Mouse (Mus musculus) CH12.LX (cell line): ENCODE data around the gene Mrpl42. TPM values are rescaled to one million over a fixed set of nuclear protein-coding genes. Genes with fewer than 3 reads are reported as not detected.

Experiments
- DNase-seq: peaks from one replicate; pipeline ENCODE4 v3.0.0-alpha.2; 2013; ENCODE audit errors: extremely low read depth
- H3K27ac ChIP-seq: 2 replicates; pipeline ENCODE4 v1.5.1; 2012; ENCODE audit warnings: low read depth, mild to moderate bottlenecking, control low read depth, moderate library complexity; ENCODE audit not compliant: insufficient read depth
- H3K27me3 ChIP-seq: replicated peaks from 2 replicates; pipeline ENCODE3; 2012; ENCODE audit warnings: inconsistent platforms
- H3K36me3 ChIP-seq, 2 experiments: replicated peaks in 1 of 2; 2 replicates each; pipeline versions ENCODE3 to v1.6.1; 2012; ENCODE audit warnings: inconsistent platforms in 1 of 2, low read length in 1 of 2, mild to moderate bottlenecking in 1 of 2, mixed read lengths in 1 of 2, moderate library complexity in 1 of 2; ENCODE audit not compliant: control insufficient read depth in 1 of 2, insufficient read depth in 1 of 2
- H3K4me1 ChIP-seq, 2 experiments: 2 replicates each; pipeline ENCODE4 v1.6.1; 2012; ENCODE audit warnings: inconsistent platforms in 1 of 2, moderate library complexity in 1 of 2; ENCODE audit not compliant: insufficient read depth in 2 of 2, control insufficient read depth in 1 of 2
- H3K4me2 ChIP-seq: 2 replicates; pipeline ENCODE4 v1.6.1; 2012; ENCODE audit warnings: low read depth, mild to moderate bottlenecking, control low read depth; ENCODE audit not compliant: poor library complexity, insufficient read depth, severe bottlenecking
- H3K4me3 ChIP-seq, 3 experiments: fragments of 150-350 bp in 1 of 3; sonication (generic) in 1 of 3; replicated peaks in 1 of 3; 2 replicates each; pipeline versions ENCODE3 to v1.5.1; 2011 to 2012; ENCODE audit warnings: low read depth in 2 of 3, low read length in 2 of 3, mild to moderate bottlenecking in 2 of 3, moderate library complexity in 2 of 3, control low read depth in 1 of 3, improper control_type of control experiment in 1 of 3, inconsistent platforms in 1 of 3, mixed read lengths in 1 of 3; ENCODE audit not compliant: poor library complexity in 1 of 3
- H3K79me2 ChIP-seq: replicated peaks from 2 replicates; pipeline ENCODE4 v1.6.1; 2012; ENCODE audit warnings: mild to moderate bottlenecking, moderate library complexity; ENCODE audit not compliant: control insufficient read depth, poor library complexity, insufficient read depth, severe bottlenecking; ENCODE audit errors: extremely low read depth
- H3K9ac ChIP-seq: 2 replicates; pipeline ENCODE4 v1.6.1; 2012; ENCODE audit warnings: low read depth, mild to moderate bottlenecking, control low read depth, moderate library complexity; ENCODE audit not compliant: insufficient read depth
- H3K9me3 ChIP-seq: replicated peaks from 2 replicates; pipeline ENCODE3; 2012; ENCODE audit warnings: low read length, inconsistent platforms, mixed read lengths
- BHLHE40 ChIP-seq: IDR thresholded peaks from 2 replicates; pipeline ENCODE4 v1.6.1; 2011; ENCODE audit warnings: mild to moderate bottlenecking, low read depth, low read length, improper control_type of control experiment
- CHD1 ChIP-seq: IDR thresholded peaks from 2 replicates; pipeline ENCODE4 v1.6.1; 2012; ENCODE audit warnings: low read depth, low read length, improper control_type of control experiment, inconsistent platforms
- CTCF ChIP-seq, 2 experiments: IDR thresholded peaks in 1 of 2; conservative IDR thresholded peaks in 1 of 2; 2 replicates each; pipeline ENCODE4 v1.5.1; 2011 to 2012; ENCODE audit warnings: low read depth in 2 of 2, low read length in 2 of 2, improper control_type of control experiment in 1 of 2, inconsistent platforms in 1 of 2, mild to moderate bottlenecking in 1 of 2, moderate library complexity in 1 of 2
- ELF1 ChIP-seq: IDR thresholded peaks from 2 replicates; pipeline ENCODE4 v1.6.1; 2014; ENCODE audit warnings: low read depth, mild to moderate bottlenecking, inconsistent platforms, low read length, improper control_type of control experiment
- EP300 ChIP-seq: IDR thresholded peaks from 2 replicates; pipeline ENCODE4 v1.6.1; 2011; ENCODE audit warnings: low read length, improper control_type of control experiment
- ETS1 ChIP-seq: conservative IDR thresholded peaks from 2 replicates; pipeline ENCODE4 v1.6.1; 2012; ENCODE audit warnings: low read depth, mild to moderate bottlenecking, inconsistent platforms, low read length, improper control_type of control experiment, moderate library complexity
- HCFC1 ChIP-seq: IDR thresholded peaks from 2 replicates; pipeline ENCODE4 v1.6.1; 2012; ENCODE audit warnings: low read depth, mild to moderate bottlenecking, inconsistent platforms, low read length, improper control_type of control experiment
- MAFK ChIP-seq: IDR thresholded peaks from 2 replicates; pipeline ENCODE4 v1.6.1; 2011; ENCODE audit warnings: low read length, improper control_type of control experiment; ENCODE audit not compliant: insufficient replicate concordance
- MAX ChIP-seq: IDR thresholded peaks from 2 replicates; pipeline ENCODE4 v1.6.1; 2011; ENCODE audit warnings: low read length, improper control_type of control experiment
- MEF2A ChIP-seq: IDR thresholded peaks from 2 replicates; pipeline ENCODE4 v1.6.1; 2014; ENCODE audit warnings: low read depth, mild to moderate bottlenecking, inconsistent platforms, low read length, improper control_type of control experiment, borderline replicate concordance
- MYC ChIP-seq: IDR thresholded peaks from 2 replicates; pipeline ENCODE4 v1.6.1; 2011; ENCODE audit warnings: low read depth, mild to moderate bottlenecking, improper control_type of control experiment, low read length
- PAX5 ChIP-seq: IDR thresholded peaks from 2 replicates; pipeline ENCODE4 v1.6.1; 2012; ENCODE audit warnings: low read length, inconsistent platforms, mixed read lengths
- POLR2A ChIP-seq: IDR thresholded peaks from 2 replicates; pipeline ENCODE4 v1.6.1; 2011; ENCODE audit warnings: low read depth, mild to moderate bottlenecking, improper control_type of control experiment, low read length
- POLR2AphosphoS2 ChIP-seq: IDR thresholded peaks from 2 replicates; pipeline ENCODE4 v1.6.1; 2011; ENCODE audit warnings: low read depth, low read length, improper control_type of control experiment
- RCOR1 ChIP-seq: conservative IDR thresholded peaks from 2 replicates; pipeline ENCODE4 v1.6.1; 2012; ENCODE audit warnings: low read depth, mild to moderate bottlenecking, inconsistent platforms, low read length, improper control_type of control experiment
- SIN3A ChIP-seq: IDR thresholded peaks from 2 replicates; pipeline ENCODE4 v1.6.1; 2012; ENCODE audit warnings: low read length, improper control_type of control experiment, inconsistent platforms
- SMC3 ChIP-seq: IDR thresholded peaks from 2 replicates; pipeline ENCODE4 v1.6.1; 2011; ENCODE audit warnings: low read depth, low read length, improper control_type of control experiment
- UBTF ChIP-seq: IDR thresholded peaks from 2 replicates; pipeline ENCODE4 v1.6.1; 2012; ENCODE audit warnings: low read depth, mild to moderate bottlenecking, inconsistent platforms, low read length, improper control_type of control experiment, moderate library complexity
- USF1 ChIP-seq: IDR thresholded peaks from 2 replicates; pipeline ENCODE4 v1.6.1; 2014; ENCODE audit warnings: low read depth, mild to moderate bottlenecking, inconsistent platforms, low read length, improper control_type of control experiment
- ZC3H11A ChIP-seq: IDR thresholded peaks from 2 replicates; pipeline ENCODE4 v1.6.1; 2012; ENCODE audit warnings: low read depth, mild to moderate bottlenecking, inconsistent platforms, low read length, improper control_type of control experiment
- ZKSCAN1 ChIP-seq: IDR thresholded peaks from 2 replicates; pipeline ENCODE4 v1.6.1; 2012; ENCODE audit warnings: low read depth, inconsistent platforms, low read length, improper control_type of control experiment, borderline replicate concordance
- dilution Hi-C: fragments of 300-500 bp; cut with MboI; formaldehyde crosslinking; loops from 2 replicates; pipeline ENCODE4 v1.14.3; 2020; ENCODE audit warnings: low sequenced_read_pairs; ENCODE audit not compliant: extremely low pct_unique_long_range_greater_than_20kb, extremely low pct_ligation_motif_present
- in situ Hi-C: fragments of 300-500 bp; cut with MboI; formaldehyde crosslinking; loops from 3 replicates; pipeline ENCODE4 v1.14.3; 2019; ENCODE audit warnings: low sequenced_read_pairs, low pct_ligation_motif_present, low pct_unique_long_range_greater_than_20kb, mixed read lengths
- polyA plus RNA-seq: library from polyadenylated mRNA; unstranded; fragments of >175 nt; gene quantifications from 2 replicates; pipeline ENCODE4 v1.2.1, GENCODE M21; 2012; ENCODE audit warnings: low read depth; ENCODE audit not compliant: insufficient read length
- total RNA-seq, 2 experiments: library from RNA; depleted of rRNA; stranded (reverse); fragments of 300-350 nt in 1 of 2; fragments of >200 nt in 1 of 2; gene quantifications; 2 replicates each; pipeline ENCODE4 v1.2.3; 2012 to 2014

Mrpl42 gene
- total and polyA plus RNA-seq, 3 experiments: 161 to 389 (median 223) TPM

DNA sequence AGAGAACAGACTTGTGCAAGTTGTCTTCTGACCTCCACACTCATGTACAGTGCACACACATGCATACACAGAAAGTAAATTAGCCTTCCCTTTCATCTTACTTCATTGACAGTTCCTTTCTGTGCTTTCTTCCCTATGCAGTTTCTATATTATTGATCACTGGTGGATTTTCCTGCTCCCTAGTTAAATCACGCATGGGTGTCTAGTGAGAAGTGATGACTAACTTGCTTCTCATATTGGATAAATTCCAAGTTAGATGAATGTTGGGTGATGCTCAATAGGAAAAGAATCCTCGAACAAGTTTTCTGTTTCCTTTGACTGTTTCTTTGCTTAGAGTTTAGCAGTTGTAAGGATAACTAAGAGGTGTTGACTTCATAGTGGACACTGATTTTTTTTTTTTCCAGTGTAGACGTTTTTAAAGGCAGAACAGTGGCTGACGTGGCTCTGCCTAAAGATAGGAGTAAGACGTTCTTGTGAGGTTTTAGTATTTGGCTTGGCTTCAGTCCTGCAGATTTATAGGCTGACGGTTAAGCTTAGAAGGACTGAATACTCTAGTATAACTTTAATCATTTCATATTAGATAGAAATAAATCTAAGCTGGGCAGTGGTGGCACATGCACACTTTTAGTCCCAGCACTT, 23.4 kb upstream of the Mrpl42 start:
- no peak overlapping the region for H3K9ac ChIP-seq
- in situ Hi-C loops: loop anchor here (25.0 kb wide), 1 partner anchor 562 kb away; no protein-coding TSS in a partner anchor
- peaks cover 7 to 32% of the 10 kb centered on the region in 2 experiments for H3K36me3 ChIP-seq
- no peaks in the 10 kb centered on the region for H3K27me3 ChIP-seq
- dilution Hi-C loops: no loop called here
- no peak overlapping the region for H3K4me3 ChIP-seq
- H3K4me1 ChIP-seq: peaks cover 2 to 65% of the 10 kb centered on the region in 2 experiments; a peak in 3 of 4 replicates
- no peaks in the 10 kb centered on the region for H3K9me3 ChIP-seq
- TF ChIP-seq MEF2A: no peak
- no peak for TF ChIP-seq USF1
- no peak for TF ChIP-seq CTCF (conservative IDR thresholded peaks at IDR 0.05 in 1 of 2, IDR thresholded peaks at IDR 0.05 in 1 of 2; ENCODE audit: low read depth in 2 of 2, low read length in 2 of 2)
- no peak for TF ChIP-seq SIN3A
- no peak for TF ChIP-seq PAX5
- TF ChIP-seq MAX: no peak
- TF ChIP-seq SMC3: no peak
- no peak for TF ChIP-seq MYC
- no peak for TF ChIP-seq MAFK
- no peak for TF ChIP-seq ETS1
- TF ChIP-seq POLR2AphosphoS2: no peak
- no peak for TF ChIP-seq BHLHE40
- TF ChIP-seq HCFC1: no peak
- TF ChIP-seq ELF1: no peak
- TF ChIP-seq POLR2A: no peak
- H3K4me2 ChIP-seq: no peak overlapping the region
- no peak overlapping the region for H3K27ac ChIP-seq
- DNase-seq: no peak
- peaks cover 86% of the 10 kb centered on the region for H3K79me2 ChIP-seq

GRCm38 (mm10) chr10:95517656-95518055, 15.9 kb upstream of the Mrpl42 start:
- no peak for TF ChIP-seq CHD1
- no peak for TF ChIP-seq ZC3H11A
- no peak for TF ChIP-seq RCOR1
- no peak for TF ChIP-seq ZKSCAN1
- TF ChIP-seq EP300: no peak
- no peak for TF ChIP-seq MYC
- no peak for TF ChIP-seq POLR2AphosphoS2
- no peak for TF ChIP-seq UBTF
- dilution Hi-C loops (no loop called here), in situ Hi-C loops (no loop called here)
- H3K27ac ChIP-seq: no peak overlapping the region
- H3K4me1 ChIP-seq: peaks cover 10 to 69% of the 10 kb centered on the region in 2 experiments
- no peaks in the 10 kb centered on the region for H3K27me3 ChIP-seq
- H3K4me2 ChIP-seq: no peak overlapping the region
- H3K36me3 ChIP-seq: peaks cover 7 to 37% of the 10 kb centered on the region in 2 experiments
- DNase-seq: no peak
- no peak overlapping the region for H3K9ac ChIP-seq
- no peak overlapping the region for H3K4me3 ChIP-seq
- peaks cover 73% of the 10 kb centered on the region for H3K79me2 ChIP-seq
- H3K9me3 ChIP-seq: no peaks in the 10 kb centered on the region
